Comparison of ENCODE assay signal across 8 mouse cellular contexts in the genomic region with DNA sequence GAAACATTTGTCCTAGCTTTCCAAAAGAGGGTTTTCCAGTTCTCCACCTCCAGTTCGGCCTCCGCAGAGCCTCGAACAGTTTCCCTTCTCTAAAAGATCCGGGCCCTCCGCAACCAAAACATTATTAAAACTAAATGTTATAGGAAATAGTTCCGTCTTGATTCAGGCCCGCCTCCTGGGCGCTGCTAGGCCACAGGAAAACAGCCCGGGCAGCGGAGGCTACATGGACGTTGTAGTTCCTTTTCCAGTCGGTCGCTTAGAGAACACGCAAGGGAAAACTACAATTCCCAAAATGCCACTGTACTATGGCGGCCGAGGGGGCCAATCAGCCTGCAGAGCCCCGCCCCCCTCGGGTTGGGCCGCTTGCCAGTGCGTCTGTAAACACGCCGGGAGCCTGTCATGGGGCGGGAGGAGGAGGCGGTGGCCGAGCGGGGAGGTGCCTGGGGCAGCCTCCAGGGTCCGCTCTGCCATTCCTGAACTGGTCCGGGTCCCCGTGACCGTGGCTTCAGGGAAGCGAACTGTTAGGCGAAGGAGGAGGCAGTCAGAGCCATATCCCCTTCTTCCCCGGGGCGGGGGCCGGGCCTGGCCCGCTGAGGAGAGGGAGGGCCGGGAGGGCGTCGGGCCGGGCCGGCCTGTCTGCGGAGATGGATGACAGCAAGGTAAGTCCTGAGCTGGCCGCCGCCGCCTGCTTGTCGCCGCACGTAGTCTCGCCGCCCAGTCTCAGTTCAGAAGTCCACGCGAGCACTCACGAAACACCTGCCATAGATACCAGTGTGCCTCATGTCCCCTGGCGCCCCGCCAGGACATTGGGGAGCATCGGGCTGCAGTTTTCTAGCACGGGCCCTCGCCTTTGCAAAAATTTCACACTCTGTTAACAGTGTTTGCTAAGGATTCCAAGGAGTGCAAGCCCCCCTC. TPM values are rescaled to one million over a fixed set of nuclear protein-coding genes. Genes with fewer than 3 reads are reported as not detected.
A peak's percentile ranks its signal among the peaks of the same experiment; 100 is the strongest.
DNase-seq lines count a peak whose midpoint lies in the region; ATAC-seq lines count a peak whose summit lies in the region.

A gene (plus strand): TSS at position 369 of the 915 bp plus-strand sequence.

- peak within 1 kb of the TSS; percentile 81 for H3K9ac ChIP-seq in forebrain, embryonic 14.5 days (ENCODE audit: low read length)
- H3K9ac ChIP-seq in neural tube, embryonic 15.5 days (replicated peaks): peak within 1 kb of the TSS; percentile 72

- intact Hi-C loops in heart, postnatal 14 days (cut with DNase I): loop anchor here (2.0 kb wide), 2 partner anchors 33 to 37 kb away; a partner anchor contains a TSS

- H3K9me3 ChIP-seq in forebrain, embryonic 14.5 days (replicated peaks; ENCODE audit: control insufficient read depth, low read length): no peaks in the 10 kb centered on the region
- no peaks in the 10 kb centered on the region for H3K9me3 ChIP-seq in neural tube, embryonic 15.5 days (replicated peaks)

- H3K27ac ChIP-seq in forebrain, embryonic 14.5 days (ENCODE audit: low read depth, low read length): peak within 1 kb of the TSS; percentile 77; the same call in 1 of the 2 replicates
- H3K27ac ChIP-seq in neural tube, embryonic 15.5 days (replicated peaks): peak within 1 kb of the TSS; percentile 87

- under 1% methylated on average over 58 of the region's 58 CpGs for WGBS in forebrain, embryonic 14.5 days
- WGBS in neural tube, embryonic 15.5 days: under 1% methylated on average over 49 of the region's 58 CpGs

- ATAC-seq in forebrain, embryonic 14.5 days: peak; percentile 98
- peak; percentile 98 for ATAC-seq in neural tube, embryonic 15.5 days (ENCODE audit: low FRiP score)

- H3K4me1 ChIP-seq in forebrain, embryonic 14.5 days (ENCODE audit: control insufficient read depth, insufficient read depth, low read length): peaks cover 4% of the 10 kb centered on the region
- peaks cover 18% of the 10 kb centered on the region for H3K4me1 ChIP-seq in neural tube, embryonic 15.5 days

- H3K4me2 ChIP-seq in forebrain, embryonic 14.5 days (ENCODE audit: low read length): peak within 1 kb of the TSS; percentile 81
- H3K4me2 ChIP-seq in neural tube, embryonic 15.5 days: peak within 1 kb of the TSS; percentile 73

- no peaks in the 10 kb centered on the region for H3K27me3 ChIP-seq in forebrain, embryonic 14.5 days (replicated peaks; ENCODE audit: control insufficient read depth, insufficient read depth, low read length)
- no peaks in the 10 kb centered on the region for H3K27me3 ChIP-seq in neural tube, embryonic 15.5 days (replicated peaks)

- peak; percentile 99 for DNase-seq in ES-CJ7 (ENCODE audit: low read depth, low spot score)
- DNase-seq in cerebellum, adult 11 months: peak; percentile 100
- DNase-seq in forebrain, embryonic 14.5 days (ENCODE audit: low spot score): peak; percentile 99
- DNase-seq in heart, postnatal 14 days: peak; percentile 100
- DNase-seq in layer of hippocampus, adult 11-12 months (ENCODE audit: low spot score): peak; percentile 100
- peak; percentile 99 to 100 for DNase-seq in lung, adult 18-20 months
- peak; percentile 99 for DNase-seq in testis, postnatal 14 days (ENCODE audit: low spot score)

- H3K4me3 ChIP-seq in forebrain, embryonic 14.5 days (ENCODE audit: low read depth, low read length): peak within 1 kb of the TSS; percentile 73
- peak within 1 kb of the TSS; percentile 69 for H3K4me3 ChIP-seq in neural tube, embryonic 15.5 days (replicated peaks)

- H3K36me3 ChIP-seq in forebrain, embryonic 14.5 days (ENCODE audit: control insufficient read depth, insufficient read depth, low read length): no peaks in the 10 kb centered on the region
- no peaks in the 10 kb centered on the region for H3K36me3 ChIP-seq in neural tube, embryonic 15.5 days

RNA-seq across cellular contexts. Expression of the gene that starts here (rescaled TPM):
- polyA plus RNA-seq in forebrain, embryonic 14.5 days (2014; fragmentation: Nextera tagmentation; extraction: Ambion mirVana): 1.8 and 2.9 TPM in 2 replicates
- 1 to 10 TPM; 6.5 to 8.6 TPM for total RNA-seq in heart, postnatal 14 days (2021)
- 3.9 and 4.6 TPM in 2 replicates for polyA plus RNA-seq in neural tube, embryonic 15.5 days (2015; fragmentation: Nextera tagmentation; extraction: Ambion mirVana)

Comparison
In these comparisons a context has a peak if more than half of its experiments do, and no peak if none do; other contexts are left out.
1. Peak in every context shown above with its lines: DNase-seq, ATAC-seq, H3K4me3 ChIP-seq and H3K27ac ChIP-seq.